Mouse (Mus musculus): Measurements from ENCODE around the gene Zic1. TPM values are rescaled to one million over a fixed set of nuclear protein-coding genes. Genes with fewer than 3 reads are reported as not detected.

The Zic1 gene
- total RNA-seq, 1 experiment, result 0.36 TPM

GRCm38 (mm10) chr9:91351961-91352411 lies 13.6 kb downstream of the Zic1 start:
- Histone ChIP-seq H3K4me3 (ENCODE audit: insufficient read depth in 1 of 2, low read depth in 1 of 2, low read length in 2 of 2, poor library complexity in 1 of 2, severe bottlenecking in 1 of 2) (no peak overlapping the region), H3K9ac (ENCODE audit: insufficient read depth, low read depth, low read length, poor library complexity, severe bottlenecking) (no peak overlapping the region), H3K27ac (ENCODE audit: insufficient read depth, low read depth, low read length, poor library complexity, severe bottlenecking) (no peak overlapping the region), H3K36me3 (ENCODE audit: control insufficient read depth, insufficient read depth, low read length, poor library complexity, severe bottlenecking) (no peaks in the 10 kb centered on the region), H3K9me3 (ENCODE audit: control insufficient read depth, insufficient read depth, low read depth, low read length) (no peaks in the 10 kb centered on the region), H3K4me1 (ENCODE audit: control insufficient read depth in 2 of 2, insufficient read depth in 2 of 2, low read length in 2 of 2, poor library complexity in 1 of 2) (peaks cover 0 to 5% of the 10 kb centered on the region in 2 experiments; a peak in 1 of 4 replicates)
- in situ Hi-C loops (cut with MboI; ENCODE audit: low sequenced_read_pairs in 2 of 2, unreplicated experiment in 2 of 2), result loop anchor here in 1 of 2 experiments (25.0 kb wide), 1 partner anchor 1440 kb away; the partner anchor contains the start of gene Rasgrf1
- no peak for DNase-seq (ENCODE audit: low read depth, low spot score)
- TF ChIP-seq MAFK (IDR thresholded peaks at IDR 0.05; ENCODE audit: insufficient read depth, low read depth, low read length) (no peak), CHD2 (IDR thresholded peaks at IDR 0.05; ENCODE audit: low read depth, low read length) (no peak), ZNF384 (IDR thresholded peaks at IDR 0.05; ENCODE audit: low read depth, low read length) (no peak), ZC3H11A (IDR thresholded peaks at IDR 0.05; ENCODE audit: borderline replicate concordance, low read depth, low read length) (no peak), HCFC1 (IDR thresholded peaks at IDR 0.05; ENCODE audit: borderline replicate concordance, insufficient read depth, low read length) (no peak)

GRCm38 (mm10) chr9:91351361-91351760 lies 14.2 kb downstream of the Zic1 start:
- in situ Hi-C loops (cut with MboI; ENCODE audit: low sequenced_read_pairs in 2 of 2, unreplicated experiment in 2 of 2), result loop anchor here in 1 of 2 experiments (25.0 kb wide), 1 partner anchor 1439 kb away; the partner anchor contains the start of gene Rasgrf1
- Histone ChIP-seq H3K36me3 (ENCODE audit: control insufficient read depth, insufficient read depth, low read length, poor library complexity, severe bottlenecking) (no peaks in the 10 kb centered on the region), H3K9me3 (ENCODE audit: control insufficient read depth, insufficient read depth, low read depth, low read length) (no peaks in the 10 kb centered on the region), H3K9ac (ENCODE audit: insufficient read depth, low read depth, low read length, poor library complexity, severe bottlenecking) (no peak overlapping the region), H3K27ac (ENCODE audit: insufficient read depth, low read depth, low read length, poor library complexity, severe bottlenecking) (no peak overlapping the region), H3K4me3 (ENCODE audit: insufficient read depth in 1 of 2, low read depth in 1 of 2, low read length in 2 of 2, poor library complexity in 1 of 2, severe bottlenecking in 1 of 2) (no peak overlapping the region), H3K4me1 (ENCODE audit: control insufficient read depth in 2 of 2, insufficient read depth in 2 of 2, low read length in 2 of 2, poor library complexity in 1 of 2) (peaks cover 0 to 5% of the 10 kb centered on the region in 2 experiments; a peak in 1 of 4 replicates)
- TF ChIP-seq CHD2 (IDR thresholded peaks at IDR 0.05; ENCODE audit: low read depth, low read length) (no peak), ZNF384 (IDR thresholded peaks at IDR 0.05; ENCODE audit: low read depth, low read length) (no peak), MAFK (IDR thresholded peaks at IDR 0.05; ENCODE audit: insufficient read depth, low read depth, low read length) (no peak)
- DNase-seq (ENCODE audit: low read depth, low spot score), result no peak

- Histone ChIP-seq H3K4me3 (ENCODE audit: insufficient read depth in 1 of 2, low read depth in 1 of 2, low read length in 2 of 2, poor library complexity in 1 of 2, severe bottlenecking in 1 of 2) (peak overlapping the region in 1 of 2 experiments; percentile 35; a peak in 1 of 4 replicates), H3K4me1 (ENCODE audit: control insufficient read depth in 2 of 2, insufficient read depth in 2 of 2, low read length in 2 of 2, poor library complexity in 1 of 2) (peaks cover 0 to 5% of the 10 kb centered on the region in 2 experiments; a peak in 1 of 4 replicates), H3K9ac (ENCODE audit: insufficient read depth, low read depth, low read length, poor library complexity, severe bottlenecking) (no peak overlapping the region), H3K36me3 (ENCODE audit: control insufficient read depth, insufficient read depth, low read length, poor library complexity, severe bottlenecking) (no peaks in the 10 kb centered on the region), H3K27ac (ENCODE audit: insufficient read depth, low read depth, low read length, poor library complexity, severe bottlenecking) (no peak overlapping the region), H3K9me3 (ENCODE audit: control insufficient read depth, insufficient read depth, low read depth, low read length) (no peaks in the 10 kb centered on the region)
- in situ Hi-C loops (cut with MboI; ENCODE audit: low sequenced_read_pairs in 2 of 2, unreplicated experiment in 2 of 2), result loop anchor here in 1 of 2 experiments (25.0 kb wide), 1 partner anchor 1439 kb away; the partner anchor contains the start of gene Rasgrf1
- no peak for TF ChIP-seq CHD2 (IDR thresholded peaks at IDR 0.05; ENCODE audit: low read depth, low read length)
- TF ChIP-seq ZNF384 (IDR thresholded peaks at IDR 0.05; ENCODE audit: low read depth, low read length), result no peak
- no peak for TF ChIP-seq HCFC1 (IDR thresholded peaks at IDR 0.05; ENCODE audit: borderline replicate concordance, insufficient read depth, low read length)
- TF ChIP-seq ZC3H11A (IDR thresholded peaks at IDR 0.05; ENCODE audit: borderline replicate concordance, low read depth, low read length), result no peak
- TF ChIP-seq MAFK (IDR thresholded peaks at IDR 0.05; ENCODE audit: insufficient read depth, low read depth, low read length), result no peak
- no peak for DNase-seq (ENCODE audit: low read depth, low spot score)
Measured at GRCm38 (mm10) chr9:91350861-91351291, 14.7 kb downstream of the Zic1 start.

- Histone ChIP-seq H3K4me3 (ENCODE audit: insufficient read depth in 1 of 2, low read depth in 1 of 2, low read length in 2 of 2, poor library complexity in 1 of 2, severe bottlenecking in 1 of 2) (no peak overlapping the region), H3K27ac (ENCODE audit: insufficient read depth, low read depth, low read length, poor library complexity, severe bottlenecking) (no peak overlapping the region), H3K9ac (ENCODE audit: insufficient read depth, low read depth, low read length, poor library complexity, severe bottlenecking) (no peak overlapping the region), H3K9me3 (ENCODE audit: control insufficient read depth, insufficient read depth, low read depth, low read length) (no peaks in the 10 kb centered on the region), H3K4me1 (ENCODE audit: control insufficient read depth in 2 of 2, insufficient read depth in 2 of 2, low read length in 2 of 2, poor library complexity in 1 of 2) (peaks cover 0 to 3% of the 10 kb centered on the region in 2 experiments; a peak in 1 of 4 replicates), H3K36me3 (ENCODE audit: control insufficient read depth, insufficient read depth, low read length, poor library complexity, severe bottlenecking) (no peaks in the 10 kb centered on the region)
- in situ Hi-C loops (cut with MboI; ENCODE audit: low sequenced_read_pairs in 2 of 2, unreplicated experiment in 2 of 2), result loop anchor here in 1 of 2 experiments (25.0 kb wide), 1 partner anchor 1438 kb away; the partner anchor contains the start of gene Rasgrf1
- TF ChIP-seq ZNF384 (IDR thresholded peaks at IDR 0.05; ENCODE audit: low read depth, low read length) (no peak), ZC3H11A (IDR thresholded peaks at IDR 0.05; ENCODE audit: borderline replicate concordance, low read depth, low read length) (no peak), CHD2 (IDR thresholded peaks at IDR 0.05; ENCODE audit: low read depth, low read length) (no peak), HCFC1 (IDR thresholded peaks at IDR 0.05; ENCODE audit: borderline replicate concordance, insufficient read depth, low read length) (no peak), MAFK (IDR thresholded peaks at IDR 0.05; ENCODE audit: insufficient read depth, low read depth, low read length) (no peak)
- no peak for DNase-seq (ENCODE audit: low read depth, low spot score)
Measured at GRCm38 (mm10) chr9:91350211-91350791, 15.3 kb downstream of the Zic1 start.

Data from ES-E14 (cell line).